12 mouse cellular contexts compared by ENCODE assay signal in the genomic region with DNA sequence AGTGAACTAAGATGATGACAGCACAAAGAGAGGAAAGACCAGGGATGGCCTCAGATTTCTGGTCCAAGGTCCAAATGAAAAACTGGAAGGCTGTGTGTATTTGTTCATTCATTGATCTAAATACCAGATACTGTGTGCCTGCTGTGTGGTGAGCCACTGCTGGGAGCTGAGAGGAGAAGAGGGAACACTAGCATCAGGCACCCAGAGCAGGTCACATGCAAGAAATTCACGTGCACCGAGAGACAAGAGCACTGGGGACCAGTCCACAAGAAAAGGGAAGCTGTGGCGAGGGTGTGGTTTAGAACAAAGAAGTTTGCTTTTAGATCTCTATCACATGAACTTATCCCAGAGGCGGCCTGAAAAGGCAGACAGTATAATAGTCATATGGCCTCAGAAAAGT. TPM values are rescaled to one million over a fixed set of nuclear protein-coding genes. Genes with fewer than 3 reads are reported as not detected.
DNase-seq lines count a peak whose midpoint lies in the region; ATAC-seq and TF ChIP-seq lines count a peak whose summit lies in the region.
"Had no signal": no experiment of that assay in that cellular context is flagged by ENCODE, and none has a peak within 500 bp of the region (broad histone marks: within the 10 kb centered on the region; RNA-seq: fewer than 3 reads in every experiment).

No protein-coding gene starts in this region.

- no peak for TF ChIP-seq CTCF in left cerebral cortex, adult 2 months (IDR thresholded peaks at IDR 0.05)

- H3K4me3 ChIP-seq in heart, embryonic 12.5 days: no peak overlapping the region
- H3K4me3 ChIP-seq in macrophage (ENCODE audit: inconsistent target): no peak overlapping the region
- no peak overlapping the region for H3K4me3 ChIP-seq in left cerebral cortex, adult 2 months
- H3K4me3 ChIP-seq in midbrain, embryonic 15.5 days: no peak overlapping the region
- H3K4me3 ChIP-seq: heart, embryonic 13.5 days had no signal

- no peak overlapping the region for H3K9ac ChIP-seq in heart, embryonic 12.5 days
- H3K9ac ChIP-seq in midbrain, embryonic 15.5 days: no peak overlapping the region
- H3K9ac ChIP-seq: heart, embryonic 13.5 days; liver, embryonic 14.5 days had no signal

- no peak overlapping the region for H3K4me2 ChIP-seq in heart, embryonic 12.5 days
- H3K4me2 ChIP-seq in midbrain, embryonic 15.5 days: no peak overlapping the region
- H3K4me2 ChIP-seq: heart, embryonic 13.5 days had no signal

- H3K79me2 ChIP-seq in macrophage (ENCODE audit: inconsistent target): peaks cover 74% of the 10 kb centered on the region

- peak; percentile 35 to 75 for DNase-seq in heart, adult 18-20 months
- peak; percentile 68 to 72 for DNase-seq in B cell, adult 2 months
- peak; percentile 46 for DNase-seq in c-Kit-positive CD71-negative TER-119-negative erythroid progenitor cells, embryonic 14.5 days (ENCODE audit: low read depth)
- DNase-seq in cerebellum, postnatal 36 days: no peak
- DNase-seq in left cerebral cortex, adult 2 months (ENCODE audit: extremely low spot score in 1 of 2, low spot score in 2 of 2): no peak
- DNase-seq: cerebellum, adult 11-12 months; kidney, postnatal 4 days had no signal

- no peaks in the 10 kb centered on the region for H3K27me3 ChIP-seq in heart, embryonic 12.5 days (replicated peaks)
- H3K27me3 ChIP-seq in midbrain, embryonic 15.5 days (replicated peaks): no peaks in the 10 kb centered on the region
- H3K27me3 ChIP-seq: heart, embryonic 13.5 days had no signal

- H3K4me1 ChIP-seq in heart, embryonic 12.5 days (replicated peaks): no peaks in the 10 kb centered on the region
- H3K4me1 ChIP-seq in midbrain, embryonic 15.5 days: no peaks in the 10 kb centered on the region
- H3K4me1 ChIP-seq: heart, embryonic 13.5 days had no signal

- no peaks in the 10 kb centered on the region for H3K36me3 ChIP-seq in heart, embryonic 12.5 days
- H3K36me3 ChIP-seq in macrophage (ENCODE audit: inconsistent target): peaks cover 15% of the 10 kb centered on the region; the same call in 1 of the 2 replicates
- H3K36me3 ChIP-seq in midbrain, embryonic 15.5 days (replicated peaks): no peaks in the 10 kb centered on the region

- 67% methylated on average over 4 of the region's 4 CpGs for WGBS in heart, embryonic 12.5 days
- 2% methylated on average over 4 of the region's 4 CpGs for WGBS in macrophage (ENCODE audit: missing documents)
- WGBS in midbrain, embryonic 15.5 days: 77% methylated on average over 4 of the region's 4 CpGs

- H3K9me3 ChIP-seq in heart, embryonic 12.5 days (replicated peaks): no peaks in the 10 kb centered on the region
- H3K9me3 ChIP-seq in midbrain, embryonic 15.5 days: no peaks in the 10 kb centered on the region
- H3K9me3 ChIP-seq: heart, embryonic 13.5 days had no signal

- H3K27ac ChIP-seq in heart, embryonic 12.5 days (ENCODE audit: poor library complexity, severe bottlenecking): no peak overlapping the region
- H3K27ac ChIP-seq in macrophage: peak overlapping the region; percentile 82
- no peak overlapping the region for H3K27ac ChIP-seq in left cerebral cortex, adult 2 months
- no peak overlapping the region for H3K27ac ChIP-seq in midbrain, embryonic 15.5 days
- H3K27ac ChIP-seq: heart, embryonic 13.5 days; liver, embryonic 14.5 days had no signal

- intact Hi-C loops in left cerebral cortex, adult 2 months (cut with DNase I): no loop called here

- ATAC-seq in heart, embryonic 12.5 days (ENCODE audit: insufficient number of reproducible peaks, low FRiP score): no peak
- no peak for ATAC-seq in midbrain, embryonic 15.5 days (replicated peaks)

RNA-seq across cellular contexts. Expression of gene Rell1, which starts 30.1 kb away (rescaled TPM):
- total RNA-seq in heart, adult 18-20 months (2021): 10 to 100 TPM in 1 of 2 experiments, 1 to 10 TPM in 1; 9.4 to 10.0 TPM
- 8.5 and 10.1 TPM in 2 replicates for polyA plus RNA-seq in heart, embryonic 12.5 days (2016; fragmentation: Nextera tagmentation; extraction: Ambion mirVana)
- 10 to 100 TPM in 25 of 26 experiments, 1 to 10 TPM in 1; 8.4 to 87.3 (median 36.8) TPM for total RNA-seq in macrophage (2018; cell fraction: chromatin; rRNA removed)
- 10 to 100 TPM; 12.3 to 63.0 (median 36.0) TPM for total RNA-seq in macrophage (2018; cell fraction: cytosol; rRNA removed)
- total RNA-seq in macrophage (2018; cell fraction: nucleus; rRNA removed): 10 to 100 TPM; 19.5 to 77.0 (median 36.5) TPM
- polyA plus RNA-seq in macrophage (2018): 13.4 to 54.1 TPM (median 37.2 TPM) in 3 replicates
- 10 to 100 TPM; 10.9 to 11.3 TPM for total RNA-seq in left cerebral cortex, adult 2 months (2021)
- 8.9 and 9.0 TPM in 2 replicates for polyA plus RNA-seq in midbrain, embryonic 15.5 days (2015; fragmentation: Nextera tagmentation; extraction: Ambion mirVana)

Comparison
In these comparisons a context has a peak if more than half of its experiments do, and no peak if none do; other contexts are left out.
1. DNase-seq: peak in heart, adult 18-20 months (2 of 2), B cell, adult 2 months (2 of 2) and c-Kit-positive CD71-negative TER-119-negative erythroid progenitor cells, embryonic 14.5 days (single experiment); none in cerebellum, postnatal 36 days (0 of 2) and left cerebral cortex, adult 2 months (0 of 2).